Mouse (Mus musculus) lung, embryonic 14.5 days (tissue): ENCODE results near the gene Gm5624. TPM values are rescaled to one million over a fixed set of nuclear protein-coding genes. Genes with fewer than 3 reads are reported as not detected.
"Not testable (repeated sequence)": the region's sequence is repeated elsewhere in the genome, so short reads cannot be mapped to it uniquely, and the experiment has no call there.

Experiments used
- ATAC-seq: fragments of 200-750 bp; cut with Nextera tagmentation; 2 replicates; pipeline ENCODE4 v1.8.0; 2017; ENCODE audit warnings: mild to moderate bottlenecking, moderate TSS enrichment, moderate library complexity; ENCODE audit not compliant: insufficient read depth
- DNase-seq: peaks from one replicate; pipeline ENCODE4 v3.0.0-alpha.2; 2015
- H3K27ac ChIP-seq: fragments of 300-500 bp; sonication (generic); 2 replicates; pipeline ENCODE4 v1.5.1; 2014; ENCODE audit warnings: low read depth, mild to moderate bottlenecking, moderate library complexity
- H3K27me3 ChIP-seq: fragments of 300-500 bp; sonication (generic); 2 replicates; pipeline ENCODE4 v1.6.1; 2014; ENCODE audit warnings: low read length, control low read depth; ENCODE audit not compliant: insufficient read depth
- H3K36me3 ChIP-seq: fragments of 300-500 bp; sonication (generic); 2 replicates; pipeline ENCODE4 v1.6.1; 2014; ENCODE audit warnings: control low read depth; ENCODE audit not compliant: insufficient read depth
- H3K4me1 ChIP-seq: fragments of 300-500 bp; sonication (generic); 2 replicates; pipeline ENCODE4 v1.6.1; 2014; ENCODE audit warnings: antibody characterized with exemption, control low read depth; ENCODE audit not compliant: insufficient read depth
- H3K4me2 ChIP-seq: fragments of 300-500 bp; sonication (generic); 2 replicates; pipeline ENCODE4 v1.6.1; 2014; ENCODE audit warnings: mild to moderate bottlenecking
- H3K4me3 ChIP-seq: fragments of 300-500 bp; sonication (generic); 2 replicates; pipeline ENCODE4 v1.5.1; 2014; ENCODE audit warnings: low read depth, low read length
- H3K9ac ChIP-seq: fragments of 300-500 bp; sonication (generic); 2 replicates; pipeline ENCODE4 v1.6.1; 2014
- H3K9me3 ChIP-seq: fragments of 300-500 bp; sonication (generic); 2 replicates; pipeline ENCODE4 v1.6.1; 2016; ENCODE audit warnings: low read depth, low read length, control low read depth
- WGBS: fragments of 180-500 bp; shearing (Covaris S2); extraction: QIAGEN DNeasy Blood & Tissue Kit; methylation state at CpG from one replicate; pipeline ENCODE4 v1.1.7; 2014; 5-methylcytosine and 5-hydroxymethylcytosine counted together
- polyA plus RNA-seq: library from polyadenylated mRNA; unstranded; fragments of >200 nt; fragmentation: Nextera tagmentation; extraction: Ambion mirVana; gene quantifications from 2 replicates; pipeline ENCODE4 v1.2.1, GENCODE M21; 2014

The Gm5624 gene
- not detected in 2 replicates for polyA plus RNA-seq

DNA sequence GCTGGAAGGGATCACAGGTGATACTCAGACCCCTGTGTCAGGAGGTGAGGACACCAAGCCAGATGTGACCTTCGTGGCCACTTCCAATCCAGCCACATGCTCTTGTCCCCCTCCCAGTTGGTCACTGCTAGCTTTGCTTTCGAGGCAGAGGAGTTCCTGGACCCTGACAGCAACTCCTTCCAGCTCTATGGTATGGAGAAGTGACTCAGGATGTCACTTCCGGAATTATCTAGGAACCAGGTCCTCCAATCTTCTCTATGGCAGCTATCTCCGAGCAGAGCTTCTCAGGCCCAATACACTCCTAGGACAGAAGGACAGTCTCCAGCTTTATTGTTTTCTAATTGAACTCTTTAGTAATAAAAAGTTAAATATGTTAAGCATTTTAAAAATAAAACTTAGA lies at the start of gene Gm5624:
Gene Gm5624 (minus strand): TSS at position 202 of the 400 bp plus-strand sequence.
- not testable (repeated sequence) for H3K4me1 ChIP-seq, H3K27me3 ChIP-seq, ATAC-seq, H3K9ac ChIP-seq, H3K36me3 ChIP-seq, H3K9me3 ChIP-seq, DNase-seq, H3K4me3 ChIP-seq, H3K27ac ChIP-seq, H3K4me2 ChIP-seq
- WGBS: 68% methylated on average over 4 of the region's 4 CpGs

DNA sequence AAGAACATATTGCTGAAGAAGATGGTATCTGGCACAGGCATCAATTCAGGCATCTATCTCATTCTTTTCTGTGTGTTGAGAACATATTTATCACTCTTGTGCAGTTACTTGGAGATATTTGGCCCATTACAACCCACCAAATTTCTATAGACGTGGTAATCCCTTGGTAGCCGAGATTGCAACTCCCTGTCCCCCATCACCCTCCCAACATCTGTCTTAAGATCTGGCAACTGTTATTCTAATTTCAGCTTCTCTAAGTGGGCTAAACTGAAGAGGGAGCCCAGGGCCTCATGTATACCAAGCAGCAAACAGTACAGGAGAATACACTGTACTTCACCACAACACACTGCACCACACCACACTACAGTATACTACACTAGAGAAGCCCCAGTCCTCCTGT lies 36.0 kb downstream of the Gm5624 start:
- not testable (repeated sequence) for H3K9ac ChIP-seq, H3K36me3 ChIP-seq, ATAC-seq, H3K9me3 ChIP-seq, H3K27me3 ChIP-seq, DNase-seq, H3K4me3 ChIP-seq, H3K27ac ChIP-seq, H3K4me2 ChIP-seq, H3K4me1 ChIP-seq
- 67% methylated on average over 2 of the region's 2 CpGs for WGBS

GRCm38 (mm10) chr14:44582853-44583252 lies 44.9 kb downstream of the Gm5624 start, which contains the start of gene Gm8247:
Gene Gm8247, plus strand, starts transcription at chr14:44583153.
- H3K27ac ChIP-seq, H3K4me2 ChIP-seq, H3K4me3 ChIP-seq, H3K36me3 ChIP-seq, DNase-seq, H3K4me1 ChIP-seq, H3K27me3 ChIP-seq, H3K9ac ChIP-seq, H3K9me3 ChIP-seq, ATAC-seq: not testable (repeated sequence)
- 92% methylated on average over 4 of the region's 4 CpGs for WGBS

DNA sequence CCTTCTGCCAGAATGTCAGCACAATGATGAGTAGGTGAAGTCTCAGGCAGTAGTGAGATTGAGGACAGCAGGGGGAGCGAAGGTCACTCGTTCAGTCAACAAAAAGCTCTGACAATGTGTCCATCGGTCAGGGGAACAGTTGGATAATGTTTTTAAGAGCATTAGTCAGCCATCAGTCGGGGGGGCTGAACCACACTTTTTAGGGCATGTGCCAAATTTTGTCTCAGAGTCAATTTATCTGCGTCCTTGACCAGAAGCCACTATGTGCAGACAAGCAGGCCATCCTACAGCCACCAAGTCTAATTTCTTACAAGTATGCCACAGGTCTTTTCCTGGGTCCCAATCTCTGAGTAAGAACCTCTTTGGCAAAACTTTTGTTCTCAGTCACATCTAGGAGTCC lies 79.8 kb downstream of the Gm5624 start:
- not testable (repeated sequence) for H3K4me3 ChIP-seq, H3K36me3 ChIP-seq, DNase-seq, ATAC-seq, H3K9ac ChIP-seq, H3K4me2 ChIP-seq, H3K27ac ChIP-seq, H3K4me1 ChIP-seq, H3K9me3 ChIP-seq, H3K27me3 ChIP-seq
- 66% methylated on average over 3 of the region's 5 CpGs for WGBS

DNA sequence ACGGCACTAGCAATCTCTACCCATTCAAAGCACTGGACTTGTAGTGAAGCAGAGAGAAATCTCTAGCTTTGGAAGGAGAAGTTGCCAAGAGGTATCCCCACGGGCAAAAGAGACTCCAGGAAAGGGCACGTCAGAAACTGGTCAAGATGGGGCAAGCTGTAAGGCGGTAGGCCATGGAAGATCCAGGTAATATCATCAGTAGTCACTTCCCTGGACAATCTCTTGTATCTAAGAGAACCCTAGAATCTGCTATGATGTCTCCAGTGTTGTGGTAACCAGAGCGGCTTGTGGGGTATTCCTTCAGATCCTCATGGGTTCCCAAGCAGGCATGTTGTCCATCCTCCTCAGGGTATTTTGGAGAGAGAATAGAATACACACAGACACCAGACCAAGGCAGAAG lies 109.8 kb downstream of the Gm5624 start, which contains the start of gene Gm17093:
Gene Gm17093 (plus strand): TSS at position 301 of the 400 bp plus-strand sequence.
- not testable (repeated sequence) for DNase-seq, H3K27ac ChIP-seq, H3K9me3 ChIP-seq, ATAC-seq, H3K4me1 ChIP-seq, H3K27me3 ChIP-seq, H3K4me2 ChIP-seq, H3K9ac ChIP-seq, H3K36me3 ChIP-seq, H3K4me3 ChIP-seq
- WGBS: 82% methylated on average over 5 of the region's 5 CpGs

Other genes with a start within 250 kb of the Gm5624 start
- gene Gm3371, start 217.2 kb downstream of the Gm5624 start, polyA plus RNA-seq: not detected in 2 replicates
- gene Gm8232, start 194.3 kb downstream of the Gm5624 start, polyA plus RNA-seq: not detected in 2 replicates
- gene BC061237, start 135.5 kb downstream of the Gm5624 start, polyA plus RNA-seq: not detected in 2 replicates
- gene Gm17093, start 109.7 kb downstream of the Gm5624 start, polyA plus RNA-seq: not detected in 2 replicates
- gene Gm8247, start 44.8 kb downstream of the Gm5624 start, polyA plus RNA-seq: not detected in 2 replicates
- gene Gm8257, start 78.5 kb upstream of the Gm5624 start, polyA plus RNA-seq: not detected in 2 replicates
- gene Gm8267, start 122.4 kb upstream of the Gm5624 start, polyA plus RNA-seq: not detected in 2 replicates
- 0.07 and 0.09 TPM in 2 replicates for gene Ptgdr, start 231.4 kb upstream of the Gm5624 start, polyA plus RNA-seq